In the genomic region with DNA sequence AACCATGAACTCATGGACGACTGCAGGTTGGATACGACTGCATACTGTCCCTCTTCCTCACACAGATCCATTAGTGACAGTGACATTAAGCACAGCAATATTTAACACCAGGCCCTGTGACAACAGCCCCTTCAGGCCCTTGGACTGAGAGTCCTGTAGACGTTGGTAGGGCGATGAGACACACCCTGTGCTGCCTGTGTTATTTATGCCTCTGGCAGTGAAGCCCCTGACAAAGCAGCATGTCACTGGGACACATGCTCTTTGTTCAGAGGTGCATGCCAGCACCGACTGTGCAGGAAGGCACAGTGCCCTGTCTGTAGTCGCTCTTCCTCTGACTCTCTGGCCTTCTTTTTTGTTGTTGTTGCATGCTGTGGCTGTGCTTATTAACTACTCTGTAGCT, we compare ENCODE assay signal across 11 mouse cellular contexts. TPM values are rescaled to one million over a fixed set of nuclear protein-coding genes. Genes with fewer than 3 reads are reported as not detected.
A peak's percentile ranks its signal among the peaks of the same experiment; 100 is the strongest.
DNase-seq lines count a peak whose midpoint lies in the region.
"Had no signal": no experiment of that assay in that cellular context is flagged by ENCODE, and none has a peak within 500 bp of the region (broad histone marks: within the 10 kb centered on the region; RNA-seq: fewer than 3 reads in every experiment).

No protein-coding gene starts in this region.

- H3K36me3 ChIP-seq in erythroblast, embryonic 14.5 days (ENCODE audit: control insufficient read depth): peaks cover 41% of the 10 kb centered on the region

- peak overlapping the region; percentile 96 for H3K4me3 ChIP-seq in erythroblast, embryonic 14.5 days (replicated peaks)

- H3K27me3 ChIP-seq in erythroblast, embryonic 14.5 days (ENCODE audit: control insufficient read depth): no peaks in the 10 kb centered on the region
- H3K27me3 ChIP-seq: Patski had no signal

- H3K4me1 ChIP-seq in erythroblast, embryonic 14.5 days (ENCODE audit: control insufficient read depth): peaks cover 73% of the 10 kb centered on the region

- peak; percentile 29 for DNase-seq in embryo, embryonic 10.5 days (ENCODE audit: low spot score)
- no peak for DNase-seq in embryo, embryonic 9.5 days (ENCODE audit: extremely low spot score)
- peak; percentile 24 to 45 for DNase-seq in layer of hippocampus, postnatal 14 days (ENCODE audit: low spot score in 2 of 2)
- no peak for DNase-seq in layer of hippocampus, adult 11-12 months (ENCODE audit: low spot score)
- peak; percentile 41 for DNase-seq in thymus, postnatal 10 days (ENCODE audit: low spot score in 2 of 2)
- DNase-seq in right cerebral cortex, adult 2 months (ENCODE audit: low spot score in 2 of 2): no peak
- DNase-seq in layer of hippocampus, adult 9-10 months (ENCODE audit: low spot score): no peak
- DNase-seq: spleen, adult 18-20 months had no signal

- H3K9me3 ChIP-seq in erythroblast, embryonic 14.5 days (ENCODE audit: control insufficient read depth, low read length): no peaks in the 10 kb centered on the region

RNA-seq across cellular contexts. Expression of a gene that starts 1.8 kb away (rescaled TPM):
- 10 to 100 TPM; 47.2 to 52.9 TPM for total RNA-seq in layer of hippocampus, postnatal 14 days (2021)
- polyA plus RNA-seq in erythroblast, embryonic 14.5 days (2012): 431 and 451 TPM in 2 replicates

RNA-seq across cellular contexts. Expression of a gene that starts 35.6 kb away (rescaled TPM):
- total RNA-seq in layer of hippocampus, postnatal 14 days (2021): not detected
- 36.9 and 40.4 TPM in 2 replicates for polyA plus RNA-seq in erythroblast, embryonic 14.5 days (2012)
- total RNA-seq: layer of hippocampus, postnatal 36 days had no signal
- polyA plus RNA-seq: Patski had no signal

RNA-seq across cellular contexts. Expression of a gene that starts 40.2 kb away (rescaled TPM):
- 10 to 100 TPM; 24.0 to 24.6 TPM for total RNA-seq in layer of hippocampus, postnatal 14 days (2021)
- polyA plus RNA-seq in erythroblast, embryonic 14.5 days (2012): 7.2 and 7.6 TPM in 2 replicates

RNA-seq across cellular contexts. Expression of a gene that starts 59.6 kb away (rescaled TPM):
- 1 to 10 TPM; 3.3 to 4.2 TPM for total RNA-seq in layer of hippocampus, postnatal 14 days (2021)
- 1.7 and 2.3 TPM in 2 replicates for polyA plus RNA-seq in erythroblast, embryonic 14.5 days (2012)

Comparison
In these comparisons a context has a peak if more than half of its experiments do, and no peak if none do; other contexts are left out.
1. DNase-seq: peak in embryo, embryonic 10.5 days (single experiment), layer of hippocampus, postnatal 14 days (2 of 2) and thymus, postnatal 10 days (2 of 2); none in embryo, embryonic 9.5 days (single experiment), layer of hippocampus, adult 11-12 months (single experiment), right cerebral cortex, adult 2 months (0 of 2) and layer of hippocampus, adult 9-10 months (single experiment).